16 mouse cellular contexts compared by ENCODE assay signal in genomic region chr17:4964192-4964877, GRCm38 (mm10). TPM values are rescaled to one million over a fixed set of nuclear protein-coding genes. Genes with fewer than 3 reads are reported as not detected.
A peak's percentile ranks its signal among the peaks of the same experiment; 100 is the strongest.
DNase-seq lines count a peak whose midpoint lies in the region; ATAC-seq and TF ChIP-seq lines count a peak whose summit lies in the region.
"Had no signal": no experiment of that assay in that cellular context is flagged by ENCODE, and none has a peak within 500 bp of the region (broad histone marks: within the 10 kb centered on the region; RNA-seq: fewer than 3 reads in every experiment).

No protein-coding gene starts in this region.

- no peak overlapping the region for H3K27ac ChIP-seq in kidney, embryonic 14.5 days (ENCODE audit: low read depth, low read length)
- no peak overlapping the region for H3K27ac ChIP-seq in testis, adult 2 months (ENCODE audit: control insufficient read depth, insufficient read depth, low read depth, low read length)
- H3K27ac ChIP-seq in midbrain, embryonic 14.5 days (replicated peaks; ENCODE audit: low read depth, low read length) = no peak overlapping the region
- H3K27ac ChIP-seq: hindbrain, embryonic 15.5 days had no signal

- no peaks in the 10 kb centered on the region for H3K27me3 ChIP-seq in kidney, embryonic 14.5 days (ENCODE audit: control insufficient read depth, insufficient read depth, low read length)
- H3K27me3 ChIP-seq in testis, adult 2 months (ENCODE audit: control insufficient read depth, insufficient read depth, low read length) = no peaks in the 10 kb centered on the region
- no peaks in the 10 kb centered on the region for H3K27me3 ChIP-seq in midbrain, embryonic 14.5 days (ENCODE audit: control insufficient read depth, insufficient read depth, low read length)
- H3K27me3 ChIP-seq: hindbrain, embryonic 15.5 days; Patski had no signal

- H3K4me1 ChIP-seq in kidney, embryonic 14.5 days (ENCODE audit: control insufficient read depth, insufficient read depth, low read length) = no peaks in the 10 kb centered on the region
- H3K4me1 ChIP-seq in testis, adult 2 months (ENCODE audit: control insufficient read depth, insufficient read depth, low read length) = peaks cover 4% of the 10 kb centered on the region; the same call in 1 of the 2 replicates
- H3K4me1 ChIP-seq in midbrain, embryonic 14.5 days (ENCODE audit: control insufficient read depth, insufficient read depth, low read length) = no peaks in the 10 kb centered on the region
- H3K4me1 ChIP-seq: hindbrain, embryonic 15.5 days had no signal

- no peaks in the 10 kb centered on the region for H3K36me3 ChIP-seq in kidney, embryonic 14.5 days (ENCODE audit: control insufficient read depth, insufficient read depth, low read length)
- H3K36me3 ChIP-seq in testis, adult 2 months (ENCODE audit: control insufficient read depth, insufficient read depth, low read length) = no peaks in the 10 kb centered on the region
- no peaks in the 10 kb centered on the region for H3K36me3 ChIP-seq in midbrain, embryonic 14.5 days (ENCODE audit: control insufficient read depth, insufficient read depth, low read length)
- H3K36me3 ChIP-seq: hindbrain, embryonic 15.5 days had no signal

- H3K4me2 ChIP-seq in kidney, embryonic 14.5 days (replicated peaks; ENCODE audit: low read depth, low read length) = no peak overlapping the region
- no peak overlapping the region for H3K4me2 ChIP-seq in midbrain, embryonic 14.5 days (ENCODE audit: low read length)
- H3K4me2 ChIP-seq: hindbrain, embryonic 15.5 days had no signal

- peak; percentile 32 for DNase-seq in kidney, adult 11 months
- no peak for DNase-seq in testis, postnatal 10 days (ENCODE audit: low spot score)
- peak; percentile 9 for DNase-seq in c-Kit-positive CD71-positive TER-119-positive erythroid progenitor cells, embryonic 14.5 days (ENCODE audit: low spot score)
- DNase-seq in telencephalon, adult 2 months (ENCODE audit: low read depth, low spot score) = peak; percentile 33
- no peak for DNase-seq in midbrain, embryonic 14.5 days
- no peak for DNase-seq in natural killer cell, adult 2 months (ENCODE audit: low spot score in 2 of 2)
- DNase-seq: cerebellum, adult 9-10 months; heart, adult 18-20 months; kidney, adult 18-20 months; thymus, postnatal 25 days had no signal

- ATAC-seq in kidney, embryonic 14.5 days (ENCODE audit: low FRiP score, low TSS enrichment) = no peak
- ATAC-seq in midbrain, embryonic 14.5 days (ENCODE audit: low FRiP score, low TSS enrichment) = no peak
- ATAC-seq: CD4-positive, CD25-positive, alpha-beta regulatory T cell, adult 4 months; Patski had no signal

- no peak overlapping the region for H3K4me3 ChIP-seq in kidney, embryonic 14.5 days (ENCODE audit: low read length)
- peak overlapping the region; percentile 59 for H3K4me3 ChIP-seq in testis, adult 2 months (ENCODE audit: control insufficient read depth, low read depth, low read length)
- H3K4me3 ChIP-seq in midbrain, embryonic 14.5 days (replicated peaks; ENCODE audit: low read depth, low read length) = no peak overlapping the region
- H3K4me3 ChIP-seq: hindbrain, embryonic 15.5 days; megakaryocyte, embryonic 14.5 days had no signal

- TF ChIP-seq POLR2A in testis, adult 2 months (IDR thresholded peaks at IDR 0.05; ENCODE audit: control insufficient read depth, low read depth, low read length) = no peak

- TF ChIP-seq CTCF in testis, adult 2 months (IDR thresholded peaks at IDR 0.05; ENCODE audit: control insufficient read depth, insufficient read depth, insufficient replicate concordance, low read depth, low read length) = no peak

- no peaks in the 10 kb centered on the region for H3K9me3 ChIP-seq in kidney, embryonic 14.5 days (ENCODE audit: control insufficient read depth, low read length)
- H3K9me3 ChIP-seq in midbrain, embryonic 14.5 days (ENCODE audit: control insufficient read depth, low read length) = no peaks in the 10 kb centered on the region
- H3K9me3 ChIP-seq: hindbrain, embryonic 15.5 days; megakaryocyte, embryonic 14.5 days had no signal

- H3K9ac ChIP-seq in kidney, embryonic 14.5 days (ENCODE audit: low read depth, low read length) = no peak overlapping the region
- no peak overlapping the region for H3K9ac ChIP-seq in midbrain, embryonic 14.5 days (replicated peaks; ENCODE audit: low read length)
- H3K9ac ChIP-seq: hindbrain, embryonic 15.5 days had no signal

- WGBS in kidney, embryonic 14.5 days = 83% methylated on average over 10 of the region's 10 CpGs
- 84% methylated on average over 10 of the region's 10 CpGs for WGBS in midbrain, embryonic 14.5 days

RNA-seq across cellular contexts. Expression of gene Arid1b, which starts 29.8 kb away (rescaled TPM):
- 17.1 and 19.2 TPM in 2 replicates for polyA plus RNA-seq in kidney, embryonic 14.5 days (2014; fragmentation: Nextera tagmentation; extraction: Ambion mirVana)
- 5.2 and 5.7 TPM in 2 replicates for polyA plus RNA-seq in testis, adult 2 months (2012; rRNA removed)
- 22.8 and 23.8 TPM in 2 replicates for polyA plus RNA-seq in midbrain, embryonic 14.5 days (2014; fragmentation: Nextera tagmentation; extraction: Ambion mirVana)

Comparison
In these comparisons a context has a peak if more than half of its experiments do, and no peak if none do; other contexts are left out.
1. DNase-seq: peak in kidney, adult 11 months (single experiment), c-Kit-positive CD71-positive TER-119-positive erythroid progenitor cells, embryonic 14.5 days (single experiment) and telencephalon, adult 2 months (single experiment); none in testis, postnatal 10 days (single experiment), midbrain, embryonic 14.5 days (single experiment) and natural killer cell, adult 2 months (0 of 2).